Mouse (Mus musculus): ENCODE data around the gene Synm.

- TF ChIP-seq USF1 (IDR thresholded peaks at IDR 0.05; ENCODE audit: low read depth, low read length) (no peak), MAFK (IDR thresholded peaks at IDR 0.05; ENCODE audit: insufficient replicate concordance, low read length) (no peak), GABPA (IDR thresholded peaks at IDR 0.05; ENCODE audit: insufficient replicate concordance, low read depth, low read length) (no peak), CTCF (conservative IDR thresholded peaks at IDR 0.05 in 1 of 2, IDR thresholded peaks at IDR 0.05 in 1 of 2; ENCODE audit: low read depth in 2 of 2, low read length in 2 of 2) (no peak), ZC3H11A (IDR thresholded peaks at IDR 0.05; ENCODE audit: low read depth, low read length) (no peak), ELF1 (IDR thresholded peaks at IDR 0.05; ENCODE audit: low read depth, low read length) (no peak), NELFE (IDR thresholded peaks at IDR 0.05; ENCODE audit: low read depth, low read length) (no peak), UBTF (IDR thresholded peaks at IDR 0.05; ENCODE audit: low read depth, low read length) (no peak), PAX5 (IDR thresholded peaks at IDR 0.05; ENCODE audit: low read length) (no peak), POLR2A (IDR thresholded peaks at IDR 0.05; ENCODE audit: low read depth, low read length) (no peak), CHD2 (IDR thresholded peaks at IDR 0.05; ENCODE audit: low read length) (no peak), MYC (IDR thresholded peaks at IDR 0.05; ENCODE audit: low read depth, low read length) (no peak), CHD1 (IDR thresholded peaks at IDR 0.05; ENCODE audit: low read depth, low read length) (no peak)
These were observed 60.2 kb downstream of the Synm start for GRCm38 (mm10) chr7:67699301-67699700.
